Mouse (Mus musculus) myocyte (in vitro differentiated cells): ENCODE measurements around the gene Wdr74.

ENCODE experiments used
- MYOG ChIP-seq, 3 experiments: IDR thresholded peaks; one replicate each; pipeline ENCODE4 v1.6.1; 2011; ENCODE audit warnings: control low read depth in 2 of 3, low read depth in 2 of 3, mild to moderate bottlenecking in 2 of 3; ENCODE audit not compliant: insufficient read length in 2 of 3, control insufficient read depth in 1 of 3, insufficient read depth in 1 of 3
- POLR2A ChIP-seq: IDR thresholded peaks from one replicate; pipeline ENCODE4 v1.6.1; 2011; ENCODE audit warnings: low read depth, mild to moderate bottlenecking, control low read depth, moderate library complexity; ENCODE audit not compliant: insufficient read length

DNA sequence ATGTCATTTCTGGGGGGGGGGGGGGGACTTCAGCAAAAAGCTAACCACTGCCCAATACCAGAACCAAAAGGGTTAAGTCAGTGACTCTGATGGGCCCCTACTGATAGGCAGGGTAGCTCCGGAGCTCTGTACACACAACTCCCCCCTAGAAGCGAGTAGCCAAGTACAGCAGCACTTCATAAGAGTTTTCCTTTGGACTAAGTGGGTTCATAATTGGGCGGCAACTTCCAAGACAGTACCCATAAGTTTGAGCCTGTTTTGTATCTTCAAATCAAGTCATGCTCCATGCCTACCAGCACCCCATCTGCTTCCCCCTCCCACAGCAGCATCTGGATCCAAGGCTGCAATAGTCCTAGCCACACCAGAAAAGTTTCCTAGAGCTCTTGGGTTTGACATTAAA is 20.0 kb downstream of the Wdr74 start:
- no peak for TF ChIP-seq POLR2A
- TF ChIP-seq MYOG (IDR thresholded peaks at IDR 0.05; ENCODE audit: control insufficient read depth in 1 of 3, insufficient read depth in 1 of 3, insufficient read length in 2 of 3, low read depth in 2 of 3), result no peak
